30 mouse cellular contexts compared by ENCODE assay signal in the genomic region with DNA sequence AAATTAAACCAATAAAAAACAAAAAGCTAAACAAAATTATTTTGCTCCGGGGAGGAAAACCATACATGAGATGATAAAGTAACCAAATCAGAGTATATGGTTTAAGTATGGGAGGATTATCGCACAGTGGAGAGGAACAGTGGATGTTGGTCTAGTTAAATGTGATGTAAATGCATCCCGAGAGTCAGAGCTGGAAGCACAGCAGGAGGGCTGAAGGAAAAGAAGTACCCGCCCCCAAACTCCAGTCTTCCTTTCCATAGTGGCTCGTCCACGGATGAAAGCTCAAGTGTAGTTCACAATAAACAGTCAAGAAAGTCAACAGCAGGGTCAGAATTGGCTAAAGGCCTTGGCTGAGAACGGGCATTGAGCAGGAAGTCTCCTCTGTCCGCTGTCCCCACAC.
"Had no signal": no experiment of that assay in that cellular context is flagged by ENCODE, and none has a peak within 500 bp of the region (broad histone marks: within the 10 kb centered on the region; RNA-seq: fewer than 3 reads in every experiment).

No protein-coding gene starts in this region.

- H3K27me3 ChIP-seq: heart, embryonic 15.5 days; hindbrain, embryonic 12.5 days; hindbrain, embryonic 13.5 days; hindbrain, embryonic 15.5 days; intestine, embryonic 15.5 days; kidney, embryonic 15.5 days had no signal

- H3K4me3 ChIP-seq: heart, embryonic 12.5 days; heart, embryonic 13.5 days; heart, embryonic 15.5 days; hindbrain, embryonic 10.5 days; hindbrain, embryonic 12.5 days; hindbrain, embryonic 13.5 days; hindbrain, embryonic 15.5 days; intestine, embryonic 15.5 days; kidney, embryonic 15.5 days; layer of hippocampus, adult 2 months; left cerebral cortex, adult 2 months had no signal

- H3K4me1 ChIP-seq: heart, embryonic 12.5 days; heart, embryonic 13.5 days; heart, embryonic 15.5 days; hindbrain, embryonic 12.5 days; hindbrain, embryonic 15.5 days; intestine, embryonic 15.5 days; kidney, embryonic 15.5 days had no signal

- H3K27ac ChIP-seq: heart, embryonic 13.5 days; heart, embryonic 15.5 days; hindbrain, embryonic 10.5 days; hindbrain, embryonic 12.5 days; hindbrain, embryonic 13.5 days; hindbrain, embryonic 14.5 days; hindbrain, embryonic 15.5 days; hindbrain, postnatal 0 days; intestine, embryonic 15.5 days; kidney, embryonic 15.5 days; kidney, postnatal 0 days; layer of hippocampus, adult 2 months; left cerebral cortex, adult 2 months had no signal

- DNase-seq: heart, postnatal 10 days; heart, postnatal 14 days; heart, postnatal 36 days; heart, postnatal 4 days; kidney, adult 11 months; kidney, adult 18-20 months; kidney, adult 2 months; kidney, adult 8-10 months; kidney, adult 9 months; kidney, postnatal 10 days; kidney, postnatal 14 days; kidney, postnatal 25 days; kidney, postnatal 36 days; kidney, postnatal 4 days; layer of hippocampus, adult 9-11 months; layer of hippocampus, postnatal 36 days had no signal
